Mouse (Mus musculus) mature B cell (primary cell): ENCODE data around the gene Hsd11b2.

ENCODE experiments used
- in situ Hi-C: fragments of 300-500 bp; cut with MboI; formaldehyde crosslinking; loops from 2 replicates; pipeline ENCODE4 v1.14.3; 2019

Gene Hsd11b2

DNA sequence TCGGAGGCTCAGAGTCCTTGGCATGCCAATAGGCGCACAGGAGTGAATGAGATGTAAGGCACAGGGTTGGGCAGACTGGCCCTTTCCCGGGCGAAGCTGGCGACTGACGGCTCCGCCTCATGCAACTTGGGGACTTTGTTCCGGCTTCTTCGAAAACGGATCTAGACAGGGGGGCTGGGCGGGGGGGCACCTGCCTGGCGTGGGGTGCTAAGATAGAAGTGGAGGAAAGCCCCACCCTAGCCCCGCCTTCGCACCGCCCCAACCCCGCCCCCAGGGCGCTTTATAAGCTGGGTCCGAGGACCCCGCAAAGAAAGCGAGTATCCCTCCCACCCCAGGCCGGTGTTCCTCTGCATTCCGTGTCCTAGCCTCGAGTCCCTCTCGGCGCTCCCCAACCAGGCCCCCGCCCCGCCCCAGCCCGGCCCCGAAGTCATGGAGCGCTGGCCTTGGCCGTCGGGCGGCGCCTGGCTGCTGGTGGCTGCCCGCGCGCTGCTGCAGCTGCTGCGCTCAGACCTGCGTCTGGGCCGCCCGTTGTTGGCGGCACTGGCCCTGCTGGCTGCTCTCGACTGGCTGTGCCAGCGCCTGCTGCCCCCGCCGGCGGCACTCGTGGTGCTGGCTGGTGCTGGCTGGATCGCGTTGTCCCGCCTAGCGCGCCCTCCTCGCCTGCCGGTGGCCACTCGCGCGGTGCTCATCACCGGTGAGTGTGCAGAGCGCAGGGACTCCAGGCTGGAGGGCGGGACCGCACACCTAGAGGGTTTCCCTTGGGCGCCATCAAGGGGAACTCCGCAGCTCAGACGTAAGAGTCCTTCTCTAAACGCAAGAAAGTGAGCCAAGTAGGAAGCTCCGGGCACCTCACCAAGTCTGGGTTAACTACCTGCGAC is at the start of gene Hsd11b2:
Gene Hsd11b2, plus strand, starts transcription at position 320 of the 878 bp plus-strand sequence.
- in situ Hi-C loops = no loop called here

DNA sequence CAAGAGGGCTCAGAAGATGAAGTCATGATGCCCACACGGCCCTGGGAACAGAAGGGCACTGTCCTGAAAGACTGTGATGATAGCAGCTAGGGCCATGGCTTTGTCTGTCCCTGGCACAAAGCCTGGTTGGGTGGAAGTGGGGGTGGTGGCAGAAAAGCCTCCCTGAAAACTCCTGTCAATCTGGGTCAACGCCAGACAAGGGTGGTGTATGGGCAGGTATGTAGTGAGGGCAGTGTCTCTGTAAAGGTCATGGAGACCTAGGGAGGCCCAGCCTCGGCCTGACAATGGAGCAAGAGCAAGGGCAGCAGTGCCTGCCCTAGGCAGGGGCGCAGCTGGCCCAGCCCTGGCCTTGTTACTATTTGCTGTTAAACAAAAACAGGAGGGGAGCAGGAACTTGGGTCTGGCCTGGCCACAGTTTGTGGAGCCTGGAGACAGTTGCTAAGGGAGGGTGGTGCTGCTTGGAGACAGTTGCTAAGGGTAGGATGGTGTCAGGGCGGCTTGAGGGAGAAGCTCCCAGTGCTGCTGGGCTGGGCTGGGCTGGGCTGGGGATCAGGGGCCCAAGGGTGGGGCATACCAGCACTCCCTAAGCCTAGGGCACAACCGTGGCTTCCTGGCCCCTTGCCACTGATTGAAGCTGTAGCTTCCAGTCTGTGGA is 49.4 kb upstream of the Hsd11b2 start:
- in situ Hi-C loops = no loop called here

DNA sequence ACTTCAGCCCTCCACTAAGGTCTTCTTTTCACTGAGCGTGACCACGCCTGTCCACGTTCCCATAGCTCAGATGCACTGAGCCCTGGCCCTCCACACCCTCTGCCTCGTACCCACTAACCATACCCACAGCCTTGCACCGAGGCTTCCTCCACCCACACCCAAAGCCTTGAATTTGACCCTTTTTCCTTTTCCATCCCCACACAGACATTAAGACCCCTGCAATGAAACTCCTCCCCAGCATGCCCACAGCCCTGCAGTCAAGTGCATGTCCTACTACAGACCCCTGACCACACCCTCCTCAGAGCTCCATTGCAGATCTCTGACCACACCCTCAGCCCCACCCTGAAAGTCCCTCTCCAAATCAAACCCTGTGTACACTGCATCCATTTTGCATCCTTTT is 48.7 kb upstream of the Hsd11b2 start:
- in situ Hi-C loops = no loop called here

DNA sequence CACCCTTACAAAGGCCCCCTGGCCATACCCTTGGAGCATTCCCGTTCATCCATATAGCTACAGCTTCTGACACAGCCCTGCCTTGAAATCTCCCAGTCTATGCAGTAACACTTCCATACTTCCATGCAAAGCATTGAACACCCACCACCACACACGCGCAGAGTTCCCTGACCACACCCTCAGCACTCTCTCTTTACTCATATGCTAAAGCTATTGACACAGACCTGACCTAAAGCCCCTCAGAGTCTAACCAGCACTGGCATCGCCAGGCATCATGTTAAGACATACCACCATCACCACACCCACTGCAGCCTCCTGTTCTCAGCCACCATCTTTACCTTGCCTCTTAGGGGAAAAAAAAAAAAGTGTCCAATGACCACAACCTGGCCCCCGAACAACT is 48.3 kb upstream of the Hsd11b2 start:
- in situ Hi-C loops = no loop called here

DNA sequence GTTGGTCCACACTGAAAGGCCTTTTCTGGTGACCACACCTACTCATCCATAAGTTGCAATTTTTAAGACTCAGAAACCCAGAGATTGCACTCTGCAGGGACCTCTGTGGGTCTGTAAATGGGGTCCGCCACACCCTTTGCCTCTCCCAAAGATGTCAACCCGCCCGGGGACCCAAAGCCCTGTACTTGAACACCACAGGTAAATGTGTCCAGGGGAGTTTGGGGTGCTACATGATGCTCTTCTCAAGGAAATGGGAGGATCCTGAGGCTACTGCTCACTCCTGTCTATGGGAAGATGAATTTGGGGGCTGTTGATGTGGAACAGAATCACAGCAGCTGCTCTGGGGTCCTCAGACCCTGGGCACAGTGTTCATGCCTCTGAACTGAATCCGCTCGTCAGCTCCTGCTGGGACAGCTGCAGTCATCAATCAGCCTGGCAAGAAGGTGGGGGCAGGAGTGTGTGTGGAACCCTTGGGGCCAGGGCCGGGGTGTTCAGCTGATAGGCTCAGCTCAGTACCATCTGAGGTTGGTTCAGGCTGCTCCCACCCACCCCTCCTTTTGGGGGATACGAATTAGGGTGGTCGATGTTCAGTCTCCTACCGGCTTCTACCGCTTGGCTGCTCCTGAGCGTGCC is 47.8 kb upstream of the Hsd11b2 start:
- in situ Hi-C loops = no loop called here

DNA sequence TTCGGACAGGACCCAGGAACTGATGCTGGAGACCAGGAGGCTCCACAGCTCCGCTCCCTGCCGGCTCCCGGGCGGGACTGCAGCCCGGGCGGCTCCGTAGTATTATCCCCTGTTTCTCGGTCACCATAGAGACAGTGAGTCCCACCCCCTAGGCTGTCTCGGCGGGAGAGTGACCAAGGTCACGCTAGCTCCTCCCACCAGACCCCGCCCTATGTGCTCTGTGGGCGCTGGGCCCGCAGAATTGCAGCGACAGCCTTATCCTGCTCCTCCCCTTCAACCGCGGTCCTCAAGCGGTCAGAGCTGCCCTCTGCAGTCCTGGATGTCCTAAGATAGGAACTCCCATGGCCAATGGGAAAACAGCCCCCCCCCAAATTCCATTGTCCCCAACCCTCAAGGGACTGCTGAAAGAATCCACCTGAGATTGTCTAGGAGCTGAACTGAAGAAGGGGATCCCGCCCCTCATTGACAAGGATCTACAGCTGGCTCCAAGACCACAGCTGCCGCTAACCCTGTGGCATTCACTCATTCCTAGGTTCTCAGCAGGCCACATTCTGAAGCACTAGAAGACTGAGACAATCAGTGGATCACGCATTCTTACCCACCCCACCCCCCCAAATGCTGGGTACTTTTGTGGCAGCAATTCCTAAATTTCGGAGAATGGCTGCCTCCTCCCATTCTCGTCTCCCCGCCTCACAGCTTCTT is 47.1 kb upstream of the Hsd11b2 start, which contains the start of gene Tppp3:
Gene Tppp3, minus strand, starts transcription at position 213 of the 702 bp plus-strand sequence.
- in situ Hi-C loops = no loop called here

DNA sequence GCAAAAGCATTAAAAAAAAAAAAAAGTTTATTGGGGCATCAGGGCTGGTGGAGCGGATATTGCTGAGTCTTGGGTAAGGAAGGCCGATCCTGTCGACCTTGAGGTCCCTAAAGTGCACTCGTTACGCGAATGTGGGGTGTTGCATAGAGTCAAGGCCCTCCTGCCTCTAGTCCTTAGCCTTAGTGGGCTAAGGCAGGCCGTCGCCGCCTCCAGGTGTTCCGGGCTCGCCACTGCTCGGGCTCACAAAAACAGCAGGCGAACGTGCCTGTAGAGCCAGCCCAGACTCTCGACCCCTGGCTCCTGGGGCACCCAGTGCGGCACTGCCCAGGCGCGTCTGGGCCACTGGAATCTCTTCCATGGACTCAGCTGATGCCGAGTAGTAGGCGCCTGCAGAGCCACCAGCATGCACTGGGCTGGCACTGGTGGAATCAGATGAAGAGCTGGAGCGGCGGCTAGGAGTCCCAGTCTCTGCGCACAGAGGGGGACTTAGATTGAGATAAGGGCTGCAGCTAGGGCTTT is 46.1 kb upstream of the Hsd11b2 start:
- in situ Hi-C loops = no loop called here

DNA sequence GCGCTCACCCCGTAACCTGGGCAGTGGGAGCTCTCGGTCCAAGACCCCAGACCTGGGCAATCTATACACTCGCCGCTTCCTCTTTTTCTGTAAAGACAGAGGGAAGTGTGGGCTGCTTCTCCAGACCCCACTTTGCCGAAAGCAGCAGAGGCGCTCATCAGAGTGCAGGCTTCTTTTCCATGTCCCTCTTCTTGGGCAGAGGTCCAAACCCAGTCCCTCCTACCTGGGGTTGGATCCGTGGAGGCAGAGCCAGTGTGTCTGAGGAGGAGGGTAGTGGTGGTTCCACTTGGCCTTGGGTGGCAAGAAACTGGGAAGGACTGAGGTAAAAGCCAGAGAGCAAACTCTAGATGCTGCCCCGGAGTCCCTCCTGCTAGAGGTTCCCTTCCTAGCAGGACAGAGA is 45.6 kb upstream of the Hsd11b2 start:
- in situ Hi-C loops = no loop called here

DNA sequence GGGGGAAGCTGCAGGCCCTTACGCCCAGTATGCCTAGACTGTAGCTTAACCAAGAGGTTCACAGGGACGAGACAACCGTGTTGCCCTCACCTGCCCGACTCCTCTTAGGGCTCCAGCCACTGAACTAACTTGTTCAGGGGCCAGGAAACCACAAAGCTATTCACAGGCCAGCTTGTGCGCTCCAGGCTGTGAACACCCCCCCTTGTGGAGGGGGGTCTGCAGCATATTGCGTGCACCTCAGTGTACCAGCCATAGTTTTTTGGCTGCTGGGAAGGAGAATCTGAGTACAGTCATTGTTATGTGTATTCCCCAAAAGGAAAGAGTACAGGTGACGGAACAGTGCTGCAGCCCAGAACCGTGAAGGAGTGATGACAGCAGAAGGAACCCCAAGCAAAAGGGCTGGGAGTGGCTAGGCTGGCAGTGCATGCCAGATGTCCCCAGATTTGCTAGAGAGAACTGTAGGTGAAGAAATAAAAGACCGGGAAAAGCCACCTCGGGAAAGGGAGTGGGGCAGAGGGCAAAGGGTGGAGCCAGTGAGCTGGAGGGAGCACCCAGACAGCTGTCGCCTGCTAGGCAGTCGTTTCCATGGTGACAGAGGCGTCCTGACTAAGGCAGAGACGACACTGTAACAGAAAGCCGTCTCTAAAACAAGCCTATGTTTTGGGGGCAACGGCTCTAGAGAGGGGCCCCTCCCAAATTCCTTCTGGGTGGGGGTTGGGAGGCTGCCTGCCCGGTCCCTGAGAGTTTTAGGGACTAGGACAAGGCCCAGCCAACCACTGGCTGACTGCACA is 44.5 kb upstream of the Hsd11b2 start:
- in situ Hi-C loops = no loop called here

DNA sequence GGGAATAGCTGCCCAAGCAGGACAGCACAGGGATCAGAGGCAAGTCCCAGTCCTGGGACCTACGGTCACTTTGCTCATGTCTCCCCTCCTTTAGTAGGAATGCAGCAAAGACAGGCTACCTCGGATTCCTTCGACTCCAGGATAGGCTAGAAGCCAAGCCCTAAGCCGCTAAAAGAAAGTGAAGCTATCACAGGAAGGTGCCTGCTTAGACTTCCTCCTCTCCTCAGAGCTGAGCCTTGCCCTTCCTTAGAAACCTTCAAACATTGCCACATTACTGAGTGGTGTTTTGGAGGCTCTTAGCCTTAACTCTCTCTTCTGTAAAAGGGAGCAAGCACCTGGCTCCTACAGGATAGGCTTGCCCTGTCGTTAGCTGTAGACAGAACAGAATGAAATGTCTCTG is 43.9 kb upstream of the Hsd11b2 start:
- in situ Hi-C loops = no loop called here

DNA sequence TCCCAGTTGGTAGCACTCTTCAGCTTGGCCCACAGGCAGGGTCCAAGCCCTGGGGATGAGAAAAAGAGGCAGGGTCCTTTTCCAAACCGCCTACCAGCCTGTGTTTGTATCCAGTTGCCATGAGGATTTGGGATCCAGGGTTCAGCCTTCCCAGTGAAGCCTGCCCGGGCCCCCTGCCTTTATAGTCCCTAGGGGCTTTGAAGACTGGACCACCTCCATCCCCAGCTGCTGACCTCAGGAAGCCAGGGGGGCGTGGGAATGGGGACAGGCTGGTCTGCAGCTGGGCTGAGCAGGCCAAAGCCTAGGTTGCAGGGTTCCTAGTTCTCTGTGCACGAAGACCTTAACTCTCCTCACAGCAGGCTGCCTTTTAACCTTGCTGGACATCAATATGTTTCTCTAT is 43.3 kb upstream of the Hsd11b2 start:
- in situ Hi-C loops = no loop called here

DNA sequence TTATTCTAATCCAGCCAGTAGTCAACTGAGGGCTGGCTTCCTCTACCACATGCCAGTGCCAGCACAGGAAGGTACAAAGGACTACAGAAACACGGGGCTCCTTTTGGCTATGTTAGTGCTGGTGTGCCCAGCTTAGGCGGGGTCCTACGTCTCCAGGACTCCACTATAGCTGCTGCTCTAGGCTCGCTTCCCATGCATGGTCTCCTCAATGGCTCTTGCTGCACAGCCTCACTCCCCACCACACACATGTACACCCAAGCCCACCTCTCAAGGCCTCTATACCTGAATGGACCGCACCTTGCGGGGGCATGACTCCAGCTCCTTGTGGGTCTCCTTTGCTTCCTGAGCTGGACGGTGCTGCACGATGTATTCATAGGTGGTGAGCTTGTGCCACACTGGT is 42.8 kb upstream of the Hsd11b2 start:
- in situ Hi-C loops = no loop called here

DNA sequence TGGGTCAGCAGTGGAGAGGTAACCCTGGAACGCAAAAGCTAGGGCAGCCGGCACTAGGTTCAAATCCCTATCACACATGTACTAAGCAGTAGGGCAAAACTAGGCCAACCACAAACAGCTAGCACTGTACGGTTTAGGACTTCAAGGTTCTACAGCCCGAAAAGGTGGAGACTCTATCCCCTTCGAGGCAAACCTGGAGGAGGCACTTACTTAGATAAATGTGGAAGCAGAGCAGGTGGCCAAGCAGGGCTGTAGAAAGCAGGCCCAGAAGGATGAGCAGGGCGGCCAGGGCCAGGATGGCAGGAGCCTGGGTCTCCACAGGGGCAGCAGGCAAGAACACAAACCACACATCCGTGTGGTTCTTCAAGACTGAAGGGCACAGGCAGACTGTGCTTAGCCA is 42.4 kb upstream of the Hsd11b2 start:
- in situ Hi-C loops = no loop called here

DNA sequence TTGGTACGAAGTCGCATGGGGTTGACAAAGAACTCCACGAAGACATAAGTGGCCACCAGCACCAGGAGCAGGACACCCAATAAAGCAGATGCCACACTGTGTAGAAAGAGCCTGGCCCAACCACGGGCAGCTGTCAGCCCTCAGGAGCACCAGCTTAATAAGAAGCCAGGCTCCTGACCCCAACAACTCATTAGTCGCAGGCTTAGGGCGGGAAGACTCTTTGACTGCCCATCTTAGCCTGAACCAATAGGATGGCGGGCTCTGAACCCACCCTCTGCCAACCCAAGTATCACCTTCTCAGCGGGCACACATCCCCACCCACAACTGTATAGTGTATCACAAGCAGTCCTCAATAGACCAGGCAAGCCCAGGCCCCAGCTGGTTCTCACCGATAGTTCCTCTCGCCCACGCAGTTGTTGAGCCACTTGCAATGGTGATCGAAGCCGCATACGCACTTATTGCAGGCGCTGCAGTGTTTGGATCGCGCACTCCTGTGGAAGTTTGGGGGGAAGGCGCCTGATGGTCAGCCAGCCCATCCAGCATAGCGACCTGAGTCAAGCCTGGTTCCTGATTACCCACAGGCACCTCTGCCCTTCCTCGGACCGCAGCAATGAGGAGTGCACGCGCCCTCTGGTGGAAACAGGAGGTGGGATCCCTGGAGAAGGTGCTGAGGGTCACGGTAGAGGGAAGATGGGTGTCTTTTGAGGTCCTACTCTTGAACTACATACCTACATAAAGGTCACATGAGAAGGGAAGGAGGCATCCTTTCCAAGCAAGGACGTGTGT is 41.7 kb upstream of the Hsd11b2 start:
- in situ Hi-C loops = no loop called here

DNA sequence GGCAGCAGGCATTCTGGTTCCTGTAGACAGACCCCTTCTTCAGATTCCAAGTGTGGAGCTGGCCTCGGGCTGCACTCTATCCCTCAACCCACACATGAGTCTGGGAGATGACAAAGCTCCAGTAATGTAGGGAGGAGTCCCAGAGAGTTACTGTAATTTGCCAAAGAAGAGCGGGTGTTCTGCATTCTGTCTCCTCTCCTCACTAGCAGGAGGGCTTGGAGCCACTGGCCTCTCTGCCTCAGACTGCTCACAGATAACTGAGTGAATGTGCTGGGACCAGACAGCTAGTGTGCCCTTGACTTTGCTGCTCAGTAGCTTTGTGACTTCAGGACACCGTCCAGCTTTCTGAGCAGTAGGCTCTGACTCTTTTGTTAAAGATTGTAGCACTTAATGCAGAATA is 40.8 kb upstream of the Hsd11b2 start:
- in situ Hi-C loops = no loop called here

DNA sequence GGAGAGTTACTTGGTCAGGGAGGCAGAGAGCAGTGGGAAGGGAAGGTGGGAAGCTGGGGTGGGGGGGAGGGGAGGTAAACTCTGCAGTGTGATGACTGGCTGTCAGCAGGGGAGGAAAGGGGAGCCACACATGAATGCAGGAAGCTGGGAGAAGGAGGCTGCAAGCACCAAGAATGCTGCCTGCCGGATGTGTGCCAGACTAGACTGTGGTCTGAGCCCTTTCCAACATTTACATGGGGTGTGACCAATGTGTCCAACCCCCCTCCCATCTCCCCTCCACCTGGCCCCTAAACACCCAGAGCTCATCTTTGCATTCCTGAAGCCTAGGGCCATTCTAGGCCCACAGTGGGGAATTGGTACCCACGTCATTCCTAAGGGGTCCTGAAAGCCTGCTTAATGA is 37.5 kb upstream of the Hsd11b2 start:
- in situ Hi-C loops = no loop called here

DNA sequence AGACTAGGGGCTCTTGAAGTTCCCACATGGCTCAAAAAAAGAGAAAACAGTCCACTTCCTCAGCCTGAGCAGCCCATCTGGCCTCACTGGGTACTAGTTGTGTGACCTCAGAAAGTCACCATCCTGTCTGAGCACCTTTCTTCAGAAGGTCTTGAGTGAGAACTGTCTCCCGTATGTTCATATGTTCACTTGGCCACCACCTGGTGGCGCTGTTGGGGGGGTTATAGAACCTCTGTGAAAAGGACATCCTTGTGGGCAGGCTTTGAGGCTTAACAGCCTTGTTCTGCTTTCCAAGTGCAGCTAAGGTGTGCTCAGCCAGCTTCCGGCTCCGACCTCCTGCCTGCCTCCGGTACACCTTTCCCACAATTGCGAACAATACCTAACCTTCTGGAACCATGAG is 37.1 kb upstream of the Hsd11b2 start:
- in situ Hi-C loops = no loop called here

DNA sequence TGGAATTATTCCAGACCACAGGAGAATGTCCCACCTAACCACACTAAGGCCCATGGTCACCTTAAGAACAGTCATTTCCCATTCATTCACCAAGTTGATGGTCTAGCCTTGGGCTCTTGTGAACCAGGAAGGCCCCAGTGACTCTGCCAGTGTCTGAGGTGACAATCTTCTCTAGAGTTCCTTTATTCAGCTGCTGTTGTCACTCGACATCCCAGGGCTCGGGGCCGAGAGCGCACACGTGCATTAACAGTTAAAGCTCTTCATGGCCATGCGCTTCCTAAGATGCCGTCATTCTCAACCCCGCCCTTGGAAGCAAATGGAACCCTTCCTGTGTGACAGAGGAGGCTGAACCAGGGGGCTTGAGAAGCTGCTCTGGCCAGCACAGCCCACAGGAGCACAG is 36.4 kb upstream of the Hsd11b2 start:
- in situ Hi-C loops = no loop called here

DNA sequence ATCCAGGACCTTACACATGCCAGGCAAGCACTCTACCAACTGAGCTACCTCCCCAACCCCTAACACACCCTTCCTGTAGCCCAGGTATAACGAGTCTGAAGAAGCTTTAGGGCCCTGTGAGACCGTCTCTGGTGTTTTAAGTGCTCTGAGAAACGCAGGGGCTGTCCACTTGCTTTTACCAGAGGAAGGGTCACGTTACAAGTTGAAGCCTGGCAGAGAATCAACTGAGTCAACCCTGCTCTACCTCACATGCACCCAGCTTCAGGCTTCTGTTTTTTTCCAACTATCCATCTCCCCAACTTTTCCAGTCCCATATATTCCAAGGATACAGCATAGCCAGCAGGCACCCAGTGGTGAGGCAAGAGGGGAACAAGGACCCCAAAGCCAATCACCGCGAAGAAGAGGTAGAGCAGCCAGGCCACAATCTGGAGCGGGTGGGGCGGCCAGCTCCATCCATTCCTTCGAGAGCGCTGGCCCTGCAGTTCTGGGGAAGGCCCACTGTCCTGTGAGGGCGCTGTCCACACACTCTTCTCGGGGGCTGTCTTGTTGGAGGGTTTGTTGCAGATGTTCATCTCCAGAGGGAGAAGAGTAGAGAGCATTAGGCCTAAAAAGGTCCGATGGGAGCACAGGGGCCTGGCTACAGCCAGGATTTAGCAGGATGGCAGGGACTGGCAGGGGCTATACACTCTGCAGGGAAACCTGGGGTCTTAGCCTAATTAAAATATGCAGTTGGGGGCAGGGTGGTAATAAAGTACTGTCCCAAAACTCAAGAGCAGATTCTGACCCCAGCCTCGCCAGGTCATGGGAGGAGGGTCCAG is 35.1 kb upstream of the Hsd11b2 start:
- in situ Hi-C loops = no loop called here

DNA sequence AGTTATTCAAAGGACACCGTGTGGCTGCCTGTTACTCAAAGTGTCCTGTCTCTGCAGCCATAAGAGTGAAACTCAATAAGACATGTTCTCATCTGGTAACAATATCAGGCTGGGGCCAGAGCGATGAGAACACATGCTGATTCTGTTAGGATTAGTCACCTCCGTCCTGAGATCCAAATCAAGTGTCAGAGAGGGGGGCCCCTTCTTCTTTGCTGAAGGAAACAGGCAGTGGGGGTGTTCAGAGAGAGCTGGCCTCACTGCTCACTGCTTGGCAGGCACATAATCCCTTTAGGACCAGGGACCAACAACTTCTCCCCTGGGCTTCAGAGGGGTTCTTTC is 34.6 kb upstream of the Hsd11b2 start:
- in situ Hi-C loops = no loop called here
